Mouse (Mus musculus) limb, embryonic 14.5 days (tissue): ENCODE results near the gene Ttc3. TPM values are rescaled to one million over a fixed set of nuclear protein-coding genes. Genes with fewer than 3 reads are reported as not detected.

Source experiments
- ATAC-seq: fragments of 200-750 bp; cut with Nextera tagmentation; 2 replicates; pipeline ENCODE4 v1.8.0; 2017; ENCODE audit warnings: low read depth, moderate number of reproducible peaks, moderate TSS enrichment; ENCODE audit not compliant: low FRiP score
- DNase-seq: peaks from one replicate; pipeline ENCODE4 v3.0.0-alpha.2; 2015; ENCODE audit warnings: low spot score
- H3K27ac ChIP-seq: fragments of 300-500 bp; sonication (generic); replicated peaks from 2 replicates; pipeline ENCODE4 v1.5.1; 2014; ENCODE audit warnings: low read depth, mild to moderate bottlenecking, low read length, moderate library complexity, mixed read lengths
- H3K27me3 ChIP-seq: fragments of 300-500 bp; sonication (generic); 2 replicates; pipeline ENCODE4 v1.6.1; 2014; ENCODE audit warnings: low read length, mixed read lengths; ENCODE audit not compliant: control insufficient read depth, insufficient read depth
- H3K36me3 ChIP-seq: fragments of 300-500 bp; sonication (generic); 2 replicates; pipeline ENCODE4 v1.6.1; 2014; ENCODE audit warnings: mild to moderate bottlenecking, low read length, moderate library complexity, mixed read lengths; ENCODE audit not compliant: control insufficient read depth, insufficient read depth
- H3K4me1 ChIP-seq: fragments of 300-500 bp; sonication (generic); 2 replicates; pipeline ENCODE4 v1.6.1; 2014; ENCODE audit warnings: antibody characterized with exemption, low read length, mixed read lengths; ENCODE audit not compliant: control insufficient read depth, insufficient read depth
- H3K4me2 ChIP-seq: fragments of 300-500 bp; sonication (generic); replicated peaks from 2 replicates; pipeline ENCODE4 v1.6.1; 2014; ENCODE audit warnings: low read depth, mild to moderate bottlenecking, low read length, moderate library complexity; ENCODE audit not compliant: severe bottlenecking
- H3K4me3 ChIP-seq: fragments of 300-500 bp; sonication (generic); replicated peaks from 2 replicates; pipeline ENCODE4 v1.5.1; 2014; ENCODE audit warnings: low read length
- H3K9ac ChIP-seq: fragments of 300-500 bp; sonication (generic); 2 replicates; pipeline ENCODE4 v1.6.1; 2014; ENCODE audit warnings: mild to moderate bottlenecking, low read depth, low read length, moderate library complexity; ENCODE audit not compliant: severe bottlenecking
- H3K9me3 ChIP-seq: fragments of 300-500 bp; sonication (generic); 2 replicates; pipeline ENCODE4 v1.6.1; 2016; ENCODE audit warnings: low read length; ENCODE audit not compliant: control insufficient read depth
- POLR2A ChIP-seq: fragments of 200-500 bp; IDR thresholded peaks from 2 replicates; pipeline ENCODE4 v1.8.0; 2012; ENCODE audit warnings: inconsistent platforms, mild to moderate bottlenecking, moderate library complexity, borderline replicate concordance; ENCODE audit not compliant: insufficient read depth, insufficient read length; ENCODE audit errors: extremely low read depth
- WGBS: fragments of 180-500 bp; shearing (Covaris S2); extraction: QIAGEN DNeasy Blood & Tissue Kit; methylation state at CpG from one replicate; pipeline ENCODE4 v1.1.7; 2014; 5-methylcytosine and 5-hydroxymethylcytosine counted together
- polyA plus RNA-seq, 2 experiments: library from polyadenylated mRNA; depleted of rRNA in 1 of 2; stranded (reverse) in 1 of 2; unstranded in 1 of 2; fragments of >200 nt; fragmentation: Nextera tagmentation in 1 of 2; extraction: Ambion mirVana in 1 of 2; gene quantifications; 2 replicates each; pipeline versions ENCODE4 v1.2.1 to v1.2.3; 2012 to 2014

Ttc3 gene
- polyA plus RNA-seq, 2 experiments: 123 to 294 TPM

DNA sequence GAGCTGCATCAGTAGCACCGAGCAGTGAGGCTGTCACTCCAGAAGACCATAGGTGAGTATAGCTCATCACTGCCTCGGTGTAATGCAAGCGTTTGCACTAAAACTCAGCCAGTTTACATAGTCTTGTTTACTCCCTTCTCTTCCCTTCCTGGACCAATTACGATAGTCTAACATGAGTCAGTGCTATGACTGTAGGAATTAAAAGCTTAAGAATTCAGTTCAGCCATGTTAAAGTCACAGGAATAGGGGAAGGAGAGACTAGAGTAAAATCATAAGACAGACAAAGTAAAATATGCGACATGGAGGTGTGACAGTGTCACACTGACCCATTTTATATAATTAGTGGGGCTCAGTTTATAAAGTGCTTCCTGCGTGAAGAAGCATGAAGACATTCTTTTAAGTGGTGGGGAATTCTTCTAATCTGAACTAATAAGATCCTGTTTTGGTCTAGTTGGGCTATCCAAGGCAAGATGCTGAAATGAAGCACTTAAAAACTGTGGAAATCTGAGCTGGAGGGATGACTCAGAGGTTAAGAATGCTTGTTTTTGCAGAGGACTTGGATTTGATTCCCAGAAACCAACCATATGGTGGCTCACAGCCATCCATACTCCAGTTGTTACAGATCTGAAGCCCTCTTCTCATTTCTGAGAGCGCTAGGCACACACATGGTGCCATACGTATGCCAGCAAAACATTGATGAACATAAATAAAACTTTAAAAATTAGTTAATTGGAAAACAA lies 65.2 kb downstream of the Ttc3 start:
- no peak for TF ChIP-seq POLR2A
- ATAC-seq (peak; percentile 83), DNase-seq (peak; percentile 58)
- Histone ChIP-seq H3K4me2 (no peak overlapping the region), H3K27me3 (no peaks in the 10 kb centered on the region), H3K27ac (peak overlapping the region; percentile 39), H3K36me3 (peaks cover 91% of the 10 kb centered on the region), H3K9me3 (no peaks in the 10 kb centered on the region), H3K4me3 (no peak overlapping the region), H3K9ac (no peak overlapping the region), H3K4me1 (no peaks in the 10 kb centered on the region)
- 84% methylated on average over 8 of the region's 8 CpGs for WGBS

GRCm38 (mm10) chr16:94436801-94437200 lies 66.4 kb downstream of the Ttc3 start:
- DNase-seq (no peak), ATAC-seq (no peak)
- H3K9ac ChIP-seq: no peak overlapping the region
- no peak for TF ChIP-seq POLR2A
- no peaks in the 10 kb centered on the region for H3K4me1 ChIP-seq
- H3K36me3 ChIP-seq: peaks cover 89% of the 10 kb centered on the region
- H3K27me3 ChIP-seq: no peaks in the 10 kb centered on the region
- H3K9me3 ChIP-seq: no peaks in the 10 kb centered on the region
- no peak overlapping the region for H3K4me2 ChIP-seq
- no peak overlapping the region for H3K4me3 ChIP-seq
- 88% methylated on average over 2 of the region's 2 CpGs for WGBS
- no peak overlapping the region for H3K27ac ChIP-seq

- no peak overlapping the region for H3K4me2 ChIP-seq
- H3K4me3 ChIP-seq: no peak overlapping the region
- no peak overlapping the region for H3K9ac ChIP-seq
- ATAC-seq: no peak
- peaks cover 80% of the 10 kb centered on the region for H3K36me3 ChIP-seq
- H3K27me3 ChIP-seq: no peaks in the 10 kb centered on the region
- H3K9me3 ChIP-seq: no peaks in the 10 kb centered on the region
- 42% methylated on average over 2 of the region's 2 CpGs for WGBS
- DNase-seq: no peak
- TF ChIP-seq POLR2A: no peak
- H3K27ac ChIP-seq: no peak overlapping the region
- H3K4me1 ChIP-seq: no peaks in the 10 kb centered on the region
Observed at GRCm38 (mm10) chr16:94441361-94441760, 70.9 kb downstream of the Ttc3 start.

DNA sequence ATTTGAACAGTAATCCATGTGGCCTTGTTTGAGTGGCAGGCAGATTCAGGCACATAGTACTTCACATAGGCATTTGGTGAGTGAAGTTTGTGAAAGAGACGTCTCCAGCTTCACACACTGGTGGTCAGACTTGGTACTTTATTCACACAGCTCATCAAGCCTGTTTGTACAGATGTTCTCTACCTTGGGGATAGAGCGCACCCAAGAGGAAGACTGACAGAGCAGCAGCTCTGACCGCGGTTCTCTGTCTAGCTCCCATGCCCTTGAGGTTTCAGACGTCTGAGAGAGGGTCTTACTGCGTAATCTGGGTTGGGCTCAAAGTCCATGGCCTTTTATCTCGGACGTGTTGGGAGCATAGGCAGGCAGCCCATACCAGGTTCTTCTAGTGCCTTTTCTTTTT lies 78.7 kb downstream of the Ttc3 start:
- H3K4me3 ChIP-seq: no peak overlapping the region
- no peaks in the 10 kb centered on the region for H3K9me3 ChIP-seq
- TF ChIP-seq POLR2A: no peak
- peaks cover 86% of the 10 kb centered on the region for H3K36me3 ChIP-seq
- DNase-seq (no peak), ATAC-seq (no peak)
- H3K27me3 ChIP-seq: no peaks in the 10 kb centered on the region
- H3K4me1 ChIP-seq: no peaks in the 10 kb centered on the region
- H3K27ac ChIP-seq: no peak overlapping the region
- WGBS: 84% methylated on average over 8 of the region's 8 CpGs
- H3K4me2 ChIP-seq: no peak overlapping the region
- no peak overlapping the region for H3K9ac ChIP-seq

GRCm38 (mm10) chr16:94449632-94450031 lies 79.2 kb downstream of the Ttc3 start:
- TF ChIP-seq POLR2A: no peak
- H3K9ac ChIP-seq: no peak overlapping the region
- 94% methylated on average over 7 of the region's 7 CpGs for WGBS
- H3K4me3 ChIP-seq: no peak overlapping the region
- H3K4me1 ChIP-seq: no peaks in the 10 kb centered on the region
- H3K9me3 ChIP-seq: no peaks in the 10 kb centered on the region
- H3K4me2 ChIP-seq: no peak overlapping the region
- no peak for ATAC-seq
- H3K36me3 ChIP-seq: peaks cover 91% of the 10 kb centered on the region
- no peak for DNase-seq
- H3K27me3 ChIP-seq: no peaks in the 10 kb centered on the region
- H3K27ac ChIP-seq: no peak overlapping the region
